Mouse (Mus musculus) WW6 (cell line): ENCODE measurements around the gene Egr4.

Experiments used
- DNase-seq: peaks from one replicate; pipeline ENCODE4 v3.0.0-alpha.2; 2013; ENCODE audit warnings: low read depth, low spot score

The Egr4 gene

GRCm38 (mm10) chr6:85513531-85513910, at the start of gene Egr4:
TSS of gene Egr4 (minus strand) at chr6:85513589.
- no peak for DNase-seq

- no peak for DNase-seq
Observed at GRCm38 (mm10) chr6:85562374-85562773, 49.0 kb upstream of the Egr4 start.

- DNase-seq, result no peak
Observed at GRCm38 (mm10) chr6:85547642-85548041, 34.3 kb upstream of the Egr4 start.

- DNase-seq, result no peak
Observed at GRCm38 (mm10) chr6:85544251-85544881, 31.0 kb upstream of the Egr4 start.

DNA sequence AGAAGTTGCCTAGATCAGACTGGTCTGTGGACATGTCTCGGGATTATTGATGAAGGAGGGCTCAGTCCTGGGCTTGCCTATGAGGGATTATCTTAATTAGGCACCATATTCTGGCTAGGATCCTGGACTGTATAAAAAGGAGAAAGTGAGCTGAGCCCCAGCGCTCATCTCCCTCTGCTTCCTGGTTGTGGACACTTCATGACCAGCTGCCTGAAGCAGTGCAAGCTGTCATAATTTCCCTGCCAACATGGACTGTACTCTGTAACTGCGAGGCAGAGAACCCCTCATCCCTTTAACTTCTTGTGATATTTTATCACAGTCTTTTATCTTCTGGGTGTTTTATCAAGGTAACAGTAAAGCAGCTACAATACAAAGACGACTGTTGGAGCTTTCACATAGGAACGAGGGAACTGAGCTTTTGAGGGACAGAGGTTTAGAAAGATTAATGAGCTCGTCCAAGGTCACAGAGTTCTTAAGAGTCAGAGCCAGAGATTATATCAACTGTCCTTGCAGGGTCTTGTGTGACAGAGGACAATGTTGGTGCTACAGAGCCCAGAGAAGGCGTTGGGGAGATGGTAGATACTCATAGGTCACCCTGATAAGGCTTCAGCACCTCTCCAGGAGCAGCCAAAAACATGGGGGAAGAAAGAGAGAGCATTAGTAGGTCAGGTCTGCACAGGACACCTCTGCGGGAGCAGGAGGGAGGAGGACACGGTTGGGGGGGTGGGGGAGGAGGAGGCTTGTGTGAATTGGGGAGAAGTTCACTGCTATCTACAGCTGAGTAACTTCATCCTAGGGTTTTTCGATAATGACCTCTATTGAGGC, 30.2 kb upstream of the Egr4 start:
- no peak for DNase-seq

DNA sequence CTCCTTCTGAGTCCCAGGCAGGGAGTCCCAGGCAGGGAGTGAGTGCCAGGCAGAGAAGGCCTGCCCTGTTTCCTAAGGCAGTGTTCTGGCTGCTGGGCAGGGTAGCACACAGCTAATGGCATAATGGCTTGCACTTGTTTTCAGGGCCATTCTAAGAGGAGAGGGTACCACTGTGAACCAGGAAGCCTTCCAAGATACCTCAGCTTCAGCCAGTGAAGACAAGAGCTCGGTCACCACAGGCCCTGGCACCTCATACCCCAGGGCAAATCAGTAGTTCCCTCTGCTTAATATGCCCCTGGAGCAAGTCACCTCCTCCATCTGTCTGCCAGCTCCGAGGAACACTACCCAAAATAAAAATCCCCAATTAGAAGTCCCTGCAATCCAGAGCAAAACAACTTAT, 9.4 kb upstream of the Egr4 start:
- no peak for DNase-seq

DNA sequence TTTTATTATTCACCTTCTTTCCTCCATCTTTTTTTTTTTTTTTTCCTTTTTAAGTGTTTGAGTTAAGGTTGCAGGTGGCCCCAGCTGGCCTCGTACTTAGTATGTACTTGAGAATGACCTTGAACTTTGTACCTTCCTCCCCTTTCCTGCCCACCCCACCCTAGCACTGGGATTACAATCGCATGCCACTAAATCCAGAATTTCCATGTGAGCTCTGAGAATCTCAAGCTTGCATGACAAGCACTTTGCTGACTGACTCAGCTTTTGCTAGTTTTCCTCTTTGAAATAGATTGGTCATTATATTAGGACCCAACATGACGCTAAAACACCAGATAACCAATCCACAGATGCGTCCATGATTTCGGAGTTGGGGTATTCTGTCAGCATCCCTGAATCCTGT, 8.6 kb upstream of the Egr4 start:
- no peak for DNase-seq

DNA sequence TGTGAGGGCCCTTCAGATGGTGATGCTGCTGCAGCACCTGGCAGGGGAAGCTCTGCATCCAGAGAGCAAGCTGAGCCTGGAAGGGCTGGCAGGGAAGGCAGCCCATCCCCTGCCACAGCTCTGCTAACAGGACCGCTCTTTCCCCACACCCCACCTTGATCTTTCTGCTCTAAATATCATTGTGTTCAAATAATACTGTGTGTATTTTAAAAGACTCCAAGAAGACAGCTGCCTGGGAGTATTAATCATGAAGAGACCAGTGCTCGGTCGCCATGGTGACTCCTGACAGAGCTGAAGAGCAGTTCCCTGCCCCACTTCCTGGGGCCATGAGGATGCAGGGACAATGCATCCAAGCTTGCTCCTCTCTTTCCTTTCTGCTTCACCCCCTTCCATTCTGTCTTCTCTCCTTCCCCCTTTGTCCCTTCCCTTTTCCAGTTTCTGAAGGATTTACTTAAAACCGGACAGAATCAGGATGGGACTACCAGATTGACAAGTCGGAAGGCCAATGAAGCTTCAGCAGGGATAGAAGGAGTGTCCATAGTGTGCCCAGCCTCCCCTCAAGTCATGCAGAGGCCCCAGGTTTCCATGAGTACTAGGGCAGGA, 4.8 kb upstream of the Egr4 start:
- no peak for DNase-seq

GRCm38 (mm10) chr6:85515941-85516340, 2.6 kb upstream of the Egr4 start:
- no peak for DNase-seq

DNA sequence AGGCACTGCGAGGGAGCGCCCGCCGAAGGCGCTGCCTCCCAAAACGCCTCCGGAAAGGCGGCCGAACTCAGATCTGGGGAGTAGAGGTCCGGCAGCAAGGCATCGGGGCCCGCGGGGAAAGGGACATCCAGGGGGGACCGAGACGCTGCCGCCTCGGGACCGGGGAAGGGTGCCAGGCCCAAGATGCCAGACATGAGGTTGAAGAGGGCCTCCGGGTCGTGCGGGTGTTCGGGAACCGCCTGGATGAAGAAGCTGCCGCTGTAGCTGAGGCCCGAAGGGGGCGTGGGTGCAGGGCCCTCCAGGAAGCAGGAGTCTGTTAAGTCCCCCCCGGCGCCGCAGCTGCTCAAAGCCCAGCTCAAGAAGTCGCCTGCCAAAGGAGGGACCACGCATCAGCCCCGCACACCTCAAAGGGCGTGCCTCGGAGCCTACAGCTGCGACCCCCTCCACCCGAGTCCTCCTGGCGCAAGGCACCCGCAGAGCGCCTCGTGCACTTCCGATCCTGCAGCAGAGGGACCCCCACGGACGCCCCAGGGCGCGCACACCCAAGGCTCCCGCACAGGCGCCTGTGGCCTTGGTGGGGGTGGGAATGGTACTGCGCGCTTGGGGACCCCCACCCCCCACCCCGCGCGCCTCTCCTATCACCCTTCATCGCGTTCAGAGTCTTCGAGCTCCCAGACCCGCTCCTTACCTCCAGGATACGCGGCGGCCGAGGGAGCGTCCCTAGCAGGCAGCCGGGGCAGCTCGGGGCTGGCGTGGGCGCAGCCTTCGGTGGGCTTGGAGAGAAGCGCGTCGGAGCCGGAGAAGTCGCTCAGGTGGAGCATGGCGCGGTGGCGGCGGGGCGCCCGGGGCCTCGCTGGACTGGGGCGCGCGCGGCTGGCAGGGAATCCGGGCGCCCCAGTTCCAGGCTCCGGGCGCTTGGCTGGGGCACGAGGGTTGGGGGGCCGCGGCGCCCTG, 535 bp downstream of the Egr4 start:
- DNase-seq, result no peak

DNA sequence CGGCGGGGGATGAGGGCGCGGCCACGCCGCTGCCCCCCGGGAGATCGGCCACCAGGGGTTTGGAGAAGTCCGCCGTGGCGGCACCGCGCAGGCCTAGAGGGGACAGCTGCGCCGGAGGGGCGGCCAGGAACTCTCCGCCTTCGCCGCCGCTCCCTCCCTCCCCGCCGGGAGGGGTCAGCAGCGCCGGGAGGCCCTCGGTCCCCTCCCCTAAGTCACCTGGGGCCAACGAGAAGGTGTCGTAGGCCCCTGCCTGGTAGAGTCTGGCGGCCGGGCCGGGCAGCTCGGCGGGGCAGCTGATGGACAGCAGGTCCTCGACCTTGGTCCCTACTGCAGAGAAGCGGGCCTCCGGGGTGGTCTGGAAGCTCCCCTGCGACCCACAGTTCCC, 1.3 kb downstream of the Egr4 start:
- DNase-seq, result no peak

- no peak for DNase-seq
Observed at GRCm38 (mm10) chr6:85511286-85512055, 1.9 kb downstream of the Egr4 start.

GRCm38 (mm10) chr6:85510476-85510875, 2.9 kb downstream of the Egr4 start:
- DNase-seq, result no peak

GRCm38 (mm10) chr6:85508602-85509001, 4.8 kb downstream of the Egr4 start:
- no peak for DNase-seq

- no peak for DNase-seq
Observed at GRCm38 (mm10) chr6:85504908-85505307, 8.5 kb downstream of the Egr4 start.

- DNase-seq, result no peak
Observed at GRCm38 (mm10) chr6:85502911-85503250, 10.5 kb downstream of the Egr4 start, which contains the start of gene Fbxo41. TSS of gene Fbxo41 (minus strand) at chr6:85502994.

- DNase-seq, result no peak
Observed at GRCm38 (mm10) chr6:85502103-85502910, 11.1 kb downstream of the Egr4 start.

GRCm38 (mm10) chr6:85501571-85502102, 11.8 kb downstream of the Egr4 start:
- DNase-seq, result no peak

- DNase-seq, result no peak
Observed at GRCm38 (mm10) chr6:85500416-85500815, 13.0 kb downstream of the Egr4 start.

- DNase-seq, result no peak
Observed at GRCm38 (mm10) chr6:85498147-85498546, 15.2 kb downstream of the Egr4 start.
